Mouse (Mus musculus) embryonic fibroblast, embryonic 13.5 days (primary cell): ENCODE results near the gene Cbarp.

ENCODE experiments used
- CTCF ChIP-seq: IDR thresholded peaks from 2 replicates; pipeline ENCODE4 v1.5.1; 2011; ENCODE audit warnings: mild to moderate bottlenecking, control low read depth, low read length, moderate library complexity, borderline replicate concordance; ENCODE audit not compliant: insufficient read depth
- POLR2A ChIP-seq: IDR thresholded peaks from 2 replicates; pipeline ENCODE4 v1.6.1; 2011; ENCODE audit warnings: low read depth, mild to moderate bottlenecking, control low read depth, low read length, moderate library complexity

DNA sequence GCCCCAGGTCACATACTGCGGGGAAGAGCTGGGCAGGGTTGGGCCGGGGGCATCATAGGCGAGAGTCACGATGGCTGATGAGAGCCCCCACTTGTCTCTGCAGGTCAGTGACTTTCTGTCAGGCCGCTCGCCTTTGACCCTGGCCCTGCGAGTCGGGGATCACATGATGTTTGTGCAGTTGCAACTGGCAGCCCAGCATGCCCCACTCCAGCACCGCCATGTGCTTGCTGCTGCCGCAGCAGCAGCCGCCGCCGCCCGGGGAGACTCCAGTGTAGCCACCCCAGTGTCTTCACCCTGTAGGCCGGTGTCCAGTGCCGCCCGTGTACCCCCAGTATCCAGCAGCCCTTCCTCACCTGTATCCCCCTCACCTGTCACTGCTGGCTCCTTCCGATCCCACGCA lies 13.1 kb upstream of the Cbarp start:
- no peak for TF ChIP-seq POLR2A
- no peak for TF ChIP-seq CTCF
